Mouse (Mus musculus): ENCODE measurements around the gene Cnn1. TPM values are rescaled to one million over a fixed set of nuclear protein-coding genes. Genes with fewer than 3 reads are reported as not detected.
"Not testable (repeated sequence)": the region's sequence is repeated elsewhere in the genome, so short reads cannot be mapped to it uniquely, and the experiment has no call there.

The Cnn1 gene
- polyA plus RNA-seq, 1 experiment from 2014 or later, result 444 TPM

DNA sequence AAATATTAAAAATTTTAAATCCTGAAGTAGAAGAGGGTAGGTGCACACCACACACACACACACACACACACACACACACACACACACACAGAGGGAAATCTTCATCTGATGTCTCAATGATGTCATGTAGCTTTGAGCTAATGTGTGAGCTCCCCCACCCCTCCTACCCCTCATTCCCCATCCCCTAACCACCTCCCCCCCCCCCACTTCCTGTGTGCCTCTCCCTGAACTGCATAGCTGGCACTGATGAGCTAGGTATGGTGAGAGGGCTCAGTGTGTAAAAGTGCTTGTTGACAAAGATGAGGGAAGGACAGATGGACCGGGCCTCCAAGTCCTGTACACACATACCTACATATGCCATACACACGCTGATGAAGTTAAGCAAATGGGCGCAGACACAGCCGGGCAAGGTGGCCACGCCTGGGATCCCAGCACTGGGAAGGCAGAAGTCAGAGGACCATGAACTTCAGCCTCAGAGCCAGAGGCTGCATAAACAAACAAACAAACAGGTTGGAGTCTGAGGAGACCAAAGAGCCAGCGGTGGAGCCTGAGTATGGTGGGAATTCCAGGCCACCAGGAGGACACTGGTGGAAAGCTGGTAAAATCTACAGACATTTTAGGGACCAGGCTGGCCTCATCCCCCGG, 35.4 kb downstream of the Cnn1 start:
- WGBS, result 75% methylated on average over 7 of the region's 7 CpGs
- H3K4me2 ChIP-seq, result no peak overlapping the region

DNA sequence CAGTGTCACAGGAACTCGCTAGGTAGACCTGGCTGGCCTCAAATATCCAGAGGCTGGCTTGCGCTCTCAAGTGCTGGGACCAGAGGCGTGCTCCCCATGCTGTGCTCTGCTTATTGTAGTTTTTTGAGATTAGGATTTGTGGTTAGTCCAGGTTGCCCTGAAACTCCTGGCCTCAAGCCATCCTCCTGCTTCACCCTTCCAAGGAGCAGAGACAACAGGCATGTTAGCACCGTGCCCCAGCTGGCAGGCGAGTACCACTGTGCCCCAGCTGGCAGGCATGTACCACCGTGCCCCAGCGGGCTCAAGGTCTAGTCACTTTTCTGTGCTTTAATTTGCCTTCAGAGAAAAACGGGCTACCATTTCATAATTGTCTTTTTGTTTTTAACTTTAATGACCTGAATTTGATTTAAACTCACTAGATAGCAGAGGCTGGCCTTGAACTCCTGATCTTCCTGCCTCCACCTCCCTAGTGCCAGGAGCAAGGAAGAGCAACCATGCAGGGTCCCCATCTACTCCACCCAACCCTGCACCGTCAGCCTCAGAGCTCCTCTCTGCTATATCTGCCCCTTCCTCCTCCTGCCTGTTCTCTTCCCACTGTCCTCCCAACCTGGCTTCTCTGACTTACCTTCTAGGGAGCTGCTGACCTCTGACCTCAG, 36.1 kb downstream of the Cnn1 start:
- no peak overlapping the region for H3K27ac ChIP-seq
- ATAC-seq (ENCODE audit: insufficient read depth, low FRiP score, low read depth), result 0 out of 2 replicates have a peak, but pooled peaks have one; percentile 6
- 74% methylated on average over 9 of the region's 9 CpGs for WGBS

More for the DNA sequence above, 35.4 kb downstream of the Cnn1 start:
- Histone ChIP-seq H3K9ac (no peak overlapping the region), H3K27me3 (replicated peaks) (no peaks in the 10 kb centered on the region), H3K4me3 (replicated peaks) (no peak overlapping the region), H3K36me3 (no peaks in the 10 kb centered on the region), H3K9me3 (no peaks in the 10 kb centered on the region), H3K4me1 (peaks cover 14% of the 10 kb centered on the region), H3K27ac (no peak overlapping the region)
- no peak for ATAC-seq (ENCODE audit: insufficient read depth, low FRiP score, low read depth)

DNA sequence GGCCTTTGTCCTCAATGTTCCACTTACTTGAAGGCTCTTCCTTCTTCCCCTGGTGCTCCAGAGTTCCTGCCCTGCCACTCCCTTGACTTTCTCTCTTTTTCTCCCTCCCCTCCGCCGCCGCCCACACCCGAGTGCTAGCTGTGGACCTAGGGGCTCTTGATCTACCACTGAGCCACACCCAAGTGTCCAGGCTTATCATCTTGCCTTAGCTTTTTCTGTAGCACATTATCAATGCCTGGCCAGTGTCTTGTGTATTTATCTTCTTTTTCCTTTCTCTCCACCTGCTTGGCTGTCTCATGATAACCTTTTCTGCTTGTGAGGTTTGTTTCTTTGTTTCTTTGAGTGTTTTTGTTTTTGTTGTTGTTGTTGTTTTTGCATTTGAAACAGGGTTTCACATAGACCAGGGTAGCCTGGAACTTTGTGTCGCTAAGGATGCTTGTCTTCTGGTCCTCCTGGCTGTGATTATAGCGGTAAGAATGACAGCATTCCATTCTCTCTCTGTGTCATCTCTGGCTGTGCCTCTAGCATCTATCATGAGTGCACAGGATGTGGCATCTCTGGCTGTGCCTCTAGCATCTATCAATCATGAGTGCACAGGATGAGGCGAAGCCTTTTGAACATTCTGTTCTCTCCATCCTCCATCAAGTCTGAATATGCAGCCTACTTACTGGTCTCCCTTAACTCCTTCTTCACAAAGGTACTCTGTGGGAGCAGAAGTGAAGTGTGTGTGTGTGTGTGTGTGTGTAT, 36.8 kb downstream of the Cnn1 start, which contains the start of gene Acp5:
Gene Acp5 (minus strand): TSS at position 68 of the 747 bp plus-strand sequence.
- peaks cover 13% of the 10 kb centered on the region for H3K4me1 ChIP-seq
- 65% methylated on average over 7 of the region's 7 CpGs for WGBS
- H3K27ac ChIP-seq, result 0 out of 2 replicates have a peak within 1 kb of the TSS, but pooled peaks have one; percentile 11
- H3K9me3 ChIP-seq, result no peaks in the 10 kb centered on the region
- H3K4me2 ChIP-seq, result no peak within 1 kb of the TSS
- H3K9ac ChIP-seq, result no peak within 1 kb of the TSS
- ATAC-seq (ENCODE audit: insufficient read depth, low FRiP score, low read depth), result peak; percentile 70; the same call in 1 of the 2 replicates
- no peaks in the 10 kb centered on the region for H3K36me3 ChIP-seq
- H3K27me3 ChIP-seq (replicated peaks), result no peaks in the 10 kb centered on the region
- H3K4me3 ChIP-seq (replicated peaks), result no peak within 1 kb of the TSS

More for the DNA sequence above, 36.1 kb downstream of the Cnn1 start:
- Histone ChIP-seq H3K4me1 (peaks cover 14% of the 10 kb centered on the region), H3K9ac (no peak overlapping the region), H3K36me3 (no peaks in the 10 kb centered on the region), H3K4me2 (no peak overlapping the region), H3K4me3 (replicated peaks) (no peak overlapping the region), H3K9me3 (no peaks in the 10 kb centered on the region), H3K27me3 (replicated peaks) (no peaks in the 10 kb centered on the region)

DNA sequence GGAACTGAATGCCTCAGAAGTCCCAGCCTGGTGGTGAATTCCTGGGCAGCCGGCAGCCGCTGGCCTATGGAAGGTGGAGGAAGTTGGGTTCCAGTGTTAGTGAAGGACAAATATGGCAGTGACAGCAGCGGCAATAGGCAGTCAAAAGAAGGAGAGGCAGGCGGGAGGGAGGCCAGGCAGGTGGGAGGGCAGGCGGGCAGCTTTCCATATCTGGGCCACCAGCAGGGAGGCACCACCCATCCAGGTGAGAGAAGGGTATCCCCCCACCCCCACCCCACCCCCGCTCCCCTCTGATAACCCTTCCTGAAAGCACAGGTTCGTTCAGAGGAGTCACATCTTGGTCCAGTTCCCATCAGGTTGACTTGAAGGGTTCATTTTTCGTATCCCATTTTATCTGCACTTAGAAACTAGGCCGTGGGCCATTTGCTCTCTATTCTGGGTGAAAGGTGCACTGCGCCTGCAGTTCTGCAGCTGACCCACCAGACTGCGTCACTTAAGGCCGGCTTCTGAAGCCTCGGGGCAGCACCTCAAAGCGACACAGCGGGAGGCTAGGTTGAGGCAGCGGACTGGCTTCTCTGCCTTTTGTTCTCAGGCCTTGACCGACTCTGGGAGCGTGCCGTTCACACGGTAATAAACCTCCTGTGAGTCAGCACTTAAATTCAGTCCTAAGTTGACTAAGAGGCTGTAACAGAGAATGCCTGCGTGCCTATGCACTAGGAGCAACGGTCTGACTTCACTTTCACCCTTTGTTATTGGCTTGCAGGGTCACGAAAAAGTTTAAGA, 37.9 kb downstream of the Cnn1 start:
- peaks cover 1% of the 10 kb centered on the region; the same call in 1 of the 2 replicates for H3K4me1 ChIP-seq
- H3K4me2 ChIP-seq, result no peak overlapping the region
- H3K4me3 ChIP-seq (replicated peaks), result no peak overlapping the region
- H3K27ac ChIP-seq, result 0 out of 2 replicates have a peak overlapping the region, but pooled peaks have one; percentile 11
- 0 out of 2 replicates have a peak, but pooled peaks have one; percentile 25 for ATAC-seq (ENCODE audit: insufficient read depth, low FRiP score, low read depth)
- no peaks in the 10 kb centered on the region for H3K27me3 ChIP-seq (replicated peaks)
- no peak overlapping the region for H3K9ac ChIP-seq
- no peaks in the 10 kb centered on the region for H3K9me3 ChIP-seq
- 21% methylated on average over 23 of the region's 23 CpGs for WGBS
- no peaks in the 10 kb centered on the region for H3K36me3 ChIP-seq

DNA sequence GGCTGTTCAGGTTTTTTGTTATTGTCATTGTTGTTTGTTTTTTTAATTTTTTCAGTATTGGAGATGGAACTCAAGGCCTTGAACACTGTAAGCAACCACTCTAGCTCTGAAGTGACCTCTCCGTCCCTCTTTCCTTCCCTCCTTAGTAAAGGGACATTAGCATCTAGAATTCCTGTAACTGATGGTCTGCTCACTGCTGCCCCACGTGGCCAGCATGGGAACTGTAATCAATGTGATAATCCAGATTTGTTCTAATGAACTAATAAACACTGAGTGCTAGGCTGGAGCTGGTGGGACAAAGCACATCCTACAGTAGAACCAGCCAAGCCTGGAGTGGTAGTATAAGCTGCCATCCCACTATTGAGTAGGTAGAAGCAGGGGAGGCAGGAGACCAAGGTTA, 39.5 kb downstream of the Cnn1 start:
- Histone ChIP-seq H3K27me3 (replicated peaks) (no peaks in the 10 kb centered on the region), H3K4me1 (no peaks in the 10 kb centered on the region), H3K9ac (no peak overlapping the region), H3K4me2 (no peak overlapping the region), H3K27ac (no peak overlapping the region), H3K36me3 (no peaks in the 10 kb centered on the region), H3K4me3 (replicated peaks) (no peak overlapping the region), H3K9me3 (no peaks in the 10 kb centered on the region)
- 32% methylated on average over 2 of the region's 2 CpGs for WGBS
- no peak for ATAC-seq (ENCODE audit: insufficient read depth, low FRiP score, low read depth)

DNA sequence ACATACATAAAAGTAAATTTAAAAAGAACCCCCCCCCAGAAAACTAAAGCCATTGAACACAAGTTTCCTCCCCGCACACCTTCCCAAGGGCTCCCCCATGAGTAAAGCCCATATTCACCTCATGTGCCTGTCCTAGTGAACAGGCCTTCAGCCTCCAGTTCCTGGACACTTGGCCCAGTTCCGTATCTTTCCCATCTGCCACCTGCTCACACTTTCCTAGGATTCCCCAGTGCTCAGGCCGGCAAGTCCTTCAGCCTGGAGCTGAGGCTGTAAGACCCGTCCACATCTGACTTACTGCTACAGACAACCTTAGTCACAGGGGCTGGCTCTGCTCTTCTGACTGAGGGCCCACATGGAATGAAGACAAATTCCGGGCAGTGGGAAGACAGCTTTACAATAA, 40.7 kb downstream of the Cnn1 start:
- Histone ChIP-seq H3K27ac (no peak overlapping the region), H3K4me2 (no peak overlapping the region), H3K9me3 (no peaks in the 10 kb centered on the region), H3K4me3 (replicated peaks) (no peak overlapping the region), H3K4me1 (no peaks in the 10 kb centered on the region), H3K27me3 (replicated peaks) (no peaks in the 10 kb centered on the region), H3K9ac (no peak overlapping the region), H3K36me3 (no peaks in the 10 kb centered on the region)
- WGBS, result 85% methylated on average over 5 of the region's 5 CpGs
- ATAC-seq (ENCODE audit: insufficient read depth, low FRiP score, low read depth), result no peak

DNA sequence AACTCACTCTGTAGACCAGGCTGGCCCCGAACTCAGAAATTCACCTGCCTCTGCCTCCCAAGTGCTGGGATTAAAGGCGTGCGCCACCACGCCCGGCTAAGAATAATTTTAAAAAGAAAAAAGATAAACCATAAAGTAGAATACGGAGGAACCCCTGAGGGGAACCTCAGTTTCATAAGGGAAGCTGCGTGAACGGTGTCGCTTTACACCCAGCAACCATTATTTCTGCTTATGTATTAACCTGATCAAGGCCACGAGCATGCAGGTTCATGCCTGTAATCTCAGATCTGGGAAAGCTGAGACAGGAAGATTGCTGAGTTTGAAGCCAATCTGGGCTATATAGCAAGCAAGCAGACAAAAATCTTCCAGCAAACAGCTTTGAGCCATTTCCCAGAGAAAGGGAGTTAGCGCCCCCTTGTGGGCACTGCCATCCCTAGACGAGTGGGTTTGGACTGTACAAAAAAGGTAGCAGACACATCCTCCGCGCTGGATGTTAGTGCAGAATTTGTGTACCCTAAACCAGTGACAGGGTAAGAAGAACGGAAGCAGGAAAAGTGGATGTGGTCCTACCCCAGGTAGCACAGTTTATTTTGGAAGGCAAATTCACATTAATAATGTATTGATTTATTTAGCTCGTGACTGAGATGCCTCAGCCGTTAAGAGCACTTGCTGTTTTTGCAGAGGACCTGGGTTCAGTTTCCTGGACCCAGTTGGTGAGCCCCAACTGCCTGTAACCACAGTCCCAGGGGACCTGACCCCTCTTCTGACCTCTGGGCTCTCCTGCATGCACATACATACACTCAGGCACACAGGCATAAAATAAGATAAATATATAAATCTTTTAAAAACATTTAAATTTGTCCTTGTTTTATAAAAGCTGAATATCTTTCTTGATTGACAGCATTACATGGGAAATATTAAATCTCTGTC, 44.4 kb downstream of the Cnn1 start:
- Histone ChIP-seq H3K9me3 (no peaks in the 10 kb centered on the region), H3K4me2 (no peak overlapping the region), H3K4me3 (replicated peaks) (no peak overlapping the region), H3K27ac (no peak overlapping the region), H3K27me3 (replicated peaks) (no peaks in the 10 kb centered on the region), H3K9ac (no peak overlapping the region), H3K4me1 (no peaks in the 10 kb centered on the region), H3K36me3 (no peaks in the 10 kb centered on the region)
- 51% methylated on average over 17 of the region's 17 CpGs for WGBS
- ATAC-seq (ENCODE audit: insufficient read depth, low FRiP score, low read depth), result peak; percentile 68

DNA sequence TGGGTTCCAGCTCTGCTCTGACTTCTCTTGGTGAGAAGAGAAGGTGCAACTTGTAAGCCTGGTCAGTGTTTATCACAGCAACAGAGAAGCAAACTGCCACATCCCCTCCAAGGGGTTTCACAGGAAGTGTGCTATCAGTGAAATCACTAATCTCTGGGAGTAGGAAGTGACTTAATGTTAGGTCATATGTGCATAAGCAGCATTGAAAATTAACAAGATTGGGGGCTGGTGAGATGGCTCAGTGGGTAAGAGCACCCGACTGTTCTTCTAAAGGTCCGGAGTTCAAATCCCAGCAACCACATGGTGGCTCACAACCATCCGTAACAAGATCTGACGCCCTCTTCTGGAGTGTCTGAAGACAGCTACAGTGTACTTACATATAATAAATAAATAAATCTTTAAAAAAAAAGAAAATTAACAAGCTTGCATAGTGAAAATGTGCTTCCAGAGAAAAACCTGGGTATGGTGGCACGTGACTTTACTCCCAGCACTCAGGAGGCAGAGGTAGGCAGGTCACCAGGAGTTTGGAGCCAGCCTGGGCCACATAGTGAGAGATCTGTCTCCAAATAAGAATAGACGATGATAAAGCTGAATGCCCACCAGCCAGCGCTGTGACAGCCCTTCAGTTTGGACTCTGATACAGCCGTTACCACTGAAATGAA, 45.4 kb downstream of the Cnn1 start:
- Histone ChIP-seq H3K36me3 (no peaks in the 10 kb centered on the region), H3K4me1 (no peaks in the 10 kb centered on the region), H3K9me3 (no peaks in the 10 kb centered on the region), H3K9ac (no peak overlapping the region), H3K27ac (no peak overlapping the region), H3K4me3 (replicated peaks) (no peak overlapping the region), H3K4me2 (no peak overlapping the region), H3K27me3 (replicated peaks) (no peaks in the 10 kb centered on the region)
- no peak for ATAC-seq (ENCODE audit: insufficient read depth, low FRiP score, low read depth)
- WGBS, result 83% methylated on average over 8 of the region's 8 CpGs

DNA sequence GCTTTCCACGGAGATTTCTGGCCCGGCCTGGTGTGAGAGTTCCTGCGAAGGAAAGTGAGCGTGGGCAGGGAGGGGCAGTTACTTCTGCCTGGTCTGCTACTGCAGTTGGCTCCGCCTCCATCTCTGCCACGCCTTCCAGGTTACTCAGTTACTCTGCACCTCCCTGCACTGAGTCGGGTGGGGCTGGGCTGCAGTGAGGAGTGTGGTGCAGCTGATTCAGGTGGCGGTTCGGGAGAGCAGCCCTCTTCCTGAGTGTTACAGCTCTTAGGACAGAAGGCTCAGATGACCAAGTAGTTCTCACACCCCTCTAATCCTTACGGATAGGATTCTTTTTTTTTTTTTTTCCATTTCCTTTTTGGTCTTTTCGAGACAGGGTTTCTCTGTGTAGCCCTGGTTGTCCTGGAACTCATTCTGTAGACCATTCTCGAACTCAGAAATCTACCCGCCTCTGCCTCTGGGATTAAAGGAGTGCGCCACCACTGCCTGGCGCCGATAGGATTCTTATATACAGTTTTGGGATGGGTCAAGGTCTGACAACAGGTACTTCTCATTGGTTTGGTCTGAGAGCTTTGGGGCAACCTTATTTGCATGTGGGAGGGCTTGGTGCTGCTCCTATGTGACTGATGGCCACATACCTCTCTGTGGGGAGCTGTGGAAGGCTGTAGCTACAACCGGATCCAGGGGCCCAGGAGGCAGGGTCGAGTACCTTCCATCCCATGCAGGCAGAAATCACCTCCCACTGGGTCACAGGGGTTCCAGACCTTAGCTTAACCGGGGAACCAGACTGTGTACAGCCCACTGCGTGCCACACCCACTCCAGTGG, 50.6 kb downstream of the Cnn1 start:
- H3K4me1 ChIP-seq, result no peaks in the 10 kb centered on the region
- H3K9me3 ChIP-seq, result no peaks in the 10 kb centered on the region
- no peak overlapping the region for H3K27ac ChIP-seq
- H3K4me2 ChIP-seq, result no peak overlapping the region
- peak; percentile 68; the same call in 1 of the 2 replicates for ATAC-seq (ENCODE audit: insufficient read depth, low FRiP score, low read depth)
- no peaks in the 10 kb centered on the region for H3K36me3 ChIP-seq
- 67% methylated on average over 20 of the region's 20 CpGs for WGBS
- no peaks in the 10 kb centered on the region for H3K27me3 ChIP-seq (replicated peaks)
- no peak overlapping the region for H3K4me3 ChIP-seq (replicated peaks)
- H3K9ac ChIP-seq, result no peak overlapping the region

DNA sequence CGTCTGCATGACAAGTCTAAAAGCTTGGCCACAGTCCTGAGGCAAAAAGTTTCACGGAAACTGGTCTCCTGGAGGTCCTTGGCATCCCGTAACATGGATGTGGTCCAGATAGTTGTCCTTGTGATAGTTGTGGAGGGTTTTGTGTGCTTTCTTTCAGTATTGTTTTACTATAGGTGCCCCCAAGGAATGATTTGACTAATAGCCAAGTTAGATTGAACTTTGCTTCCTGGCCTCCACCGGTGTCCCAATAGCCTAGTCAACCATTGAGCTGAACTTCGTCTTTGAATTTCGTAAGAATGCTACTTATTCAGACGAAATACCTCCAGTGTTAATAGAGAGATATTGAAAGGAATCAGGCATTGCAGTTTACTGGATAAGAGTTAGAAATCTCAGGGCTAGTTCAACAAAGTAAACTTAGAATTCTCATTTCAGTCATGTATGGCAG, 51.3 kb downstream of the Cnn1 start:
- not testable (repeated sequence) for H3K4me3 ChIP-seq (replicated peaks); H3K4me1 ChIP-seq; H3K9me3 ChIP-seq; ATAC-seq (ENCODE audit: insufficient read depth, low FRiP score, low read depth); H3K4me2 ChIP-seq; H3K9ac ChIP-seq; H3K36me3 ChIP-seq; H3K27me3 ChIP-seq (replicated peaks); H3K27ac ChIP-seq
- 79% methylated on average over 7 of the region's 7 CpGs for WGBS
